Mouse (Mus musculus): ENCODE results near the gene Stx2.

Gene Stx2

DNA sequence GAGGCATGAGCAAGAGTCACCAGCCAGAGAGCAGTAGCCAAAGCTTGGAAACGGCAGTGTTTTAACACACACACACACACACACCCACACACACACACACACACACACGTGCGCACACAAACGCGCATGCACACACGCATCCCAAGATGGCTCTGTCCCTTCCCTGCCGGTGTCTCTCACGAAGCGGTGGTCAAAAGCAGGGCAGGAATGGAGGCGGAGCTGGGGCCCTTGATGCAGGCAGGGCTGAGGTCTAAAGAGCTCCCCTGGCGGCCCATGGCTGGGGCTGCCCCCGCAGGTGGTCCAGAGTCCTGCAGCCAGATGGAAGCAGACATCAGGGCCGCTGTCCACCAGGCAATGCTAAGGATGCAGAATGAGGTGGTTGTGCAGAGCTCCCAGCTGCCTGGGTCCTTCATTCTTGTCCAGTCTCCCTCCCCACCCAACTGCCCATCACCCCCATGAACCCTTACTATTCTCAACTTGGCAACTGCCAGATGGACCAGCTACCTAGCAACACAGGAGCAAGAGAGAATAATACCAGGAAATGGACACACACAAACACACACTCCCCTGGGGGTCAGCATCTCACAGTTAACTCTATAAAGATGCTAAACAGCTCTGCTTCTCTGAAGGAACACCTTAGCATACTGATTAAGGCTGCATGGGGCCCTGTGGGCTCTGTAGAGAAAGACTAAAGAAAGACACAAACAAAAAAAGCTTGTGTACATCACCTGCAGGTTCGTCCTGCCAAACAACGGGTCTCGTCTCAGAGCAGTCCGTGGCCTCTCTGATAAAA lies 54.9 kb downstream of the Stx2 start, which contains the start of gene Rimbp2:
TSS of gene Rimbp2 (minus strand) at position 209 of the 793 bp plus-strand sequence.
- no peak for DNase-seq (ENCODE audit: extremely low read depth, low read depth)

- DNase-seq (ENCODE audit: extremely low read depth, low read depth), result no peak
Observed at GRCm38 (mm10) chr5:128952291-128953195, 55.8 kb downstream of the Stx2 start.

GRCm38 (mm10) chr5:128951472-128951871 lies 56.9 kb downstream of the Stx2 start:
- no peak for DNase-seq (ENCODE audit: extremely low read depth, low read depth)

DNA sequence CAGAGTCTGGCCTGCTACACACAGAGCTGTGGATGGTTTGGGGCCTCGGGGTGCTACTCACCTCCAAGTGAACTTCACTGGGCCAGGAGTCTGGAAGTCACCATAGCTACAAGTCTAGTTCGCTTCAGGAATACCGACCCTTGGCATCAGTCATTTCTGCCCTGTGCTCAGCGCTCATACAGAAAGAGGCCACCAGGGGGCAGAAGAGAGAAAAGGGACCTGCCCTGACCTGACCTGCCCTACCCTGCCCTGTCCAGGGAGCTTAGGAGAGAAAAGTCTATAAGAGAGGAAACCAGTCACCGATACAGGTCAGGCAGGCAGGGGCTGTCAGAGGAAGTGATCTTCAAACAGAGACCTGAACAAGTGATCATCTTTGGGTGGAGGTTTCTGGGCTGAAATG lies 61.3 kb downstream of the Stx2 start:
- no peak for DNase-seq (ENCODE audit: extremely low read depth, low read depth)

DNA sequence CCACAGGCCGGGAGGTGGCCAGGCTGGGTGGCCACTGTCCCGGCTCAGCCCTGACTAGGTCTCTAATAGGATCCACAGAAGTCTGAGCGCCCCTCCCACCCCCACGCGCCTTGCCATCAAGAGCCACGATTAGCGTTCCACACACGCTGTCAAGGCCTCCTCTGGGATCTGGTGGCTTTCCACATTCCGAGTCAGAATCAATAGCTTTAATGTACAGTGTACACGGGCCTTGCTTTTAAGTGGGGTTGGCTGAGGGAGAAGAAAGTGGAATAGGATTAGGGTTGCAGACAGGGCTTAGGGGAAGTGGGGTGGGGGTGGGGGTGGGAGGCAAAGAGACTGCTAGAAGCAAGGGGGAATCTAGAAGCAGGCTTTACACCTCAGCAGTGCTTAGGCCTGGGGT lies 67.9 kb downstream of the Stx2 start:
- no peak for DNase-seq (ENCODE audit: extremely low read depth, low read depth)

GRCm38 (mm10) chr5:128935359-128935899 lies 72.9 kb downstream of the Stx2 start:
- no peak for DNase-seq (ENCODE audit: extremely low read depth, low read depth)

Measured in MEL-GATA-1-ER (cell line).